Mouse (Mus musculus) kidney, adult 2 months (tissue): ENCODE data around the gene Hoxb1. TPM values are rescaled to one million over a fixed set of nuclear protein-coding genes. Genes with fewer than 3 reads are reported as not detected.

Experiments
- DNase-seq: peaks from one replicate; pipeline ENCODE4 v3.0.0; 2021
- H3K27ac ChIP-seq: fragments of 200-500 bp; 2 replicates; pipeline ENCODE4 v1.5.1; 2012; ENCODE audit warnings: low read depth, low read length, control low read depth, inconsistent platforms; ENCODE audit not compliant: insufficient read depth
- H3K27me3 ChIP-seq: fragments of 200-500 bp; replicated peaks from 2 replicates; pipeline ENCODE4 v1.6.1; 2012; ENCODE audit warnings: mild to moderate bottlenecking, moderate library complexity, low read length, inconsistent platforms; ENCODE audit not compliant: control insufficient read depth, insufficient read depth
- H3K36me3 ChIP-seq: fragments of 200-500 bp; 2 replicates; pipeline ENCODE4 v1.6.1; 2012; ENCODE audit warnings: mild to moderate bottlenecking, moderate library complexity, low read length, inconsistent platforms; ENCODE audit not compliant: control insufficient read depth, insufficient read depth
- H3K4me1 ChIP-seq: fragments of 200-500 bp; 2 replicates; pipeline ENCODE4 v1.6.1; 2011; ENCODE audit warnings: low read length; ENCODE audit not compliant: control insufficient read depth, insufficient read depth
- H3K4me3 ChIP-seq: fragments of 200-500 bp; 2 replicates; pipeline ENCODE4 v1.5.1; 2011; ENCODE audit warnings: mild to moderate bottlenecking, low read depth, low read length, control low read depth; ENCODE audit not compliant: insufficient read depth
- CTCF ChIP-seq: fragments of 200-500 bp; conservative IDR thresholded peaks from 2 replicates; pipeline ENCODE4 v1.5.1; 2011; ENCODE audit warnings: low read depth, mild to moderate bottlenecking, control low read depth, low read length, moderate library complexity, mixed read lengths; ENCODE audit not compliant: insufficient read depth, insufficient read length
- POLR2A ChIP-seq: fragments of 200-500 bp; IDR thresholded peaks from one replicate; pipeline ENCODE4 v1.6.1; 2011; ENCODE audit warnings: low read depth, low read length, control low read depth
- WGBS: fragments of 180-500 bp; shearing (Covaris S2); methylation state at CpG from one replicate; pipeline ENCODE4 v1.1.7; 2018; 5-methylcytosine and 5-hydroxymethylcytosine counted together
- polyA plus RNA-seq: library from polyadenylated mRNA; depleted of rRNA; stranded (reverse); fragments of >200 nt; gene quantifications from 2 replicates; pipeline ENCODE4 v1.2.3, GENCODE M21; 2012

Hoxb1 gene
- polyA plus RNA-seq, 1 experiment = not detected

DNA sequence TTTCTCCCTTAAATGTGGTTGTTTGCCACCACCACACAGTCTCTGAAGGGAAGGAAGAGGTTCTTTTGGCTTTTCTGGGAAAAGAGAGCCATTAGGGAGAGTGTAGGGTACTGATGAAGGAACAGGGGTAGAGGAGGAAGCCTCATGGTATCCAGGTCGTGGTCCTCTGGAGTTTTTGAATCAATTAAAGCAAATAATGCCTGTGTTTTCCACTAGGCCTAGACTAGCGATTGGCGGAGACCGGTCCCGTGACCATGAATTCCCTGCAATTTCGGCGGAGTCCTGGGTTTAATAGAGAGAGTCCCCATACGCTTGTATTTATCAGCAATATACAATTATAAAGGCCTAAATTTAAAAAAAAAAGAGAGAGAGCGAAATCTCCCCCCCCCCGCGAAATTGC lies 14.2 kb upstream of the Hoxb1 start:
- Histone ChIP-seq H3K27me3 (no peaks in the 10 kb centered on the region), H3K4me1 (peaks cover 21% of the 10 kb centered on the region), H3K27ac (peak overlapping the region; percentile 88), H3K4me3 (peak overlapping the region; percentile 97; the same call in 1 of the 2 replicates), H3K36me3 (no peaks in the 10 kb centered on the region)
- 11% methylated on average over 11 of the region's 11 CpGs for WGBS
- no peak for TF ChIP-seq POLR2A
- TF ChIP-seq CTCF = no peak
- DNase-seq = peak; percentile 77

- H3K27me3 ChIP-seq = no peaks in the 10 kb centered on the region
- H3K36me3 ChIP-seq = no peaks in the 10 kb centered on the region
- TF ChIP-seq CTCF (no peak), POLR2A (peak; percentile 47)
- peak overlapping the region; percentile 72 for H3K27ac ChIP-seq
- H3K4me3 ChIP-seq = peak overlapping the region; percentile 97
- H3K4me1 ChIP-seq = peaks cover 21% of the 10 kb centered on the region
- peak; percentile 91 for DNase-seq
- WGBS = 2% methylated on average over 22 of the region's 22 CpGs
Measured at GRCm38 (mm10) chr11:96351831-96352230, 13.7 kb upstream of the Hoxb1 start.

DNA sequence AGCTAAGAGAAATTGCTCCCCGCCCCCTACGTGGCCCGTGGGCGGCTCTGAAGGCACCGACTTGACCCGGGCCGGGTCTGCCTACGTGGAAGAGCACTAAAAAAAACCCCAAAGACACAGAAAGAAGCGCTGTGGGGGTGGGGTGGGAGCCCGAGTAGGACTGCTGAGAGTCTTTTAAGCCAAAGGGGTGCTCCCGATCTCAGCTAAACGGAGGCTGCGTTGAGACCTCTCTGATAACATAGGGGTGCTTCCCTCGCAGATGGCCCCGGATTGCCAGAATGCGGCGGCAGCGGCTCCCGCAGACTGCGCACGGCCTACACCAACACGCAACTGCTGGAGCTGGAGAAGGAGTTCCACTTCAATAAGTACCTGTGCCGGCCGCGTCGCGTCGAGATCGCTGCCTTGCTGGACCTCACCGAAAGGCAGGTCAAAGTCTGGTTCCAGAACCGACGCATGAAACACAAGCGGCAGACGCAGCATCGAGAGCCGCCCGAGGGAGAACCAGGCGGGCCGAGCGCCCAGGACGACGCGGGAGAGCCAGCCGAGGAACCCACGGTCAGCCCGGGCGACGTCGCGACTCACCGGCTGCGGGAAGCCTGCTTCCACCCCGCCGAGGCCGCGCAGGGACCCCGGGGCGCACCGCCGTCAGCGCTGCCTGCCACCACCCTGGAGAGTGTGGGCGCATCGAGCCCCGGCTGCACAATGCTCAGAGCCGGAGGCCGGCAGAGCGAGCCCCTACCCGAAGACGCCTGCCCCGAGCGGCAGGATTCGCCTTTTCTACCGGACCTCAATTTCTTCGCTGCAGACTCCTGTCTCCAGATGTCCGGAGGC lies 12.6 kb upstream of the Hoxb1 start:
- WGBS = under 1% methylated on average over 75 of the region's 75 CpGs
- Histone ChIP-seq H3K36me3 (no peaks in the 10 kb centered on the region), H3K27ac (peak overlapping the region; percentile 72), H3K4me1 (peaks cover 16% of the 10 kb centered on the region), H3K4me3 (peak overlapping the region; percentile 97), H3K27me3 (no peaks in the 10 kb centered on the region)
- TF ChIP-seq POLR2A = peak; percentile 18
- TF ChIP-seq CTCF = no peak
- peak; percentile 89 for DNase-seq

DNA sequence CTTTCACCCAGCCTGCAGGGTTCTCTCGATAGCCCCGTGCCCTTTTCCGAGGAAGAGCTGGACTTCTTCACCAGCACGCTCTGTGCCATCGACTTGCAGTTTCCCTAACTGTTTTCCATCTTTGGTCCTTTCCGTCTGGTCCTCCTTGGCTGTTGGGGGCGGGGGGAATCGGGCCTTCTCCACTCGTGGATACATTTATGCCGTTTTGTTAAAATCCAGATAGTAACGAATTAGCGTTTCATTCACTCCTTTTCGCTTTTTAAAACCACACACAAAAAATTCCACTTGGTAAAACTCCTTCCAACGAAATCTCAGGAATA lies 12.1 kb upstream of the Hoxb1 start:
- WGBS = 4% methylated on average over 14 of the region's 14 CpGs
- TF ChIP-seq CTCF = no peak
- TF ChIP-seq POLR2A = no peak
- H3K4me1 ChIP-seq = peaks cover 11% of the 10 kb centered on the region; the same call in 1 of the 2 replicates
- H3K36me3 ChIP-seq = no peaks in the 10 kb centered on the region
- DNase-seq = peak; percentile 67
- peak overlapping the region; percentile 97 for H3K4me3 ChIP-seq
- H3K27ac ChIP-seq = peak overlapping the region; percentile 72
- H3K27me3 ChIP-seq = no peaks in the 10 kb centered on the region

GRCm38 (mm10) chr11:96353939-96354338 lies 11.6 kb upstream of the Hoxb1 start:
- Histone ChIP-seq H3K4me1 (peaks cover 8% of the 10 kb centered on the region; the same call in 1 of the 2 replicates), H3K4me3 (peak overlapping the region; percentile 56), H3K36me3 (no peaks in the 10 kb centered on the region), H3K27ac (peak overlapping the region; percentile 95), H3K27me3 (no peaks in the 10 kb centered on the region)
- peak; percentile 55 for DNase-seq
- no peak for TF ChIP-seq POLR2A
- TF ChIP-seq CTCF = no peak
- 11% methylated on average over 8 of the region's 8 CpGs for WGBS

DNA sequence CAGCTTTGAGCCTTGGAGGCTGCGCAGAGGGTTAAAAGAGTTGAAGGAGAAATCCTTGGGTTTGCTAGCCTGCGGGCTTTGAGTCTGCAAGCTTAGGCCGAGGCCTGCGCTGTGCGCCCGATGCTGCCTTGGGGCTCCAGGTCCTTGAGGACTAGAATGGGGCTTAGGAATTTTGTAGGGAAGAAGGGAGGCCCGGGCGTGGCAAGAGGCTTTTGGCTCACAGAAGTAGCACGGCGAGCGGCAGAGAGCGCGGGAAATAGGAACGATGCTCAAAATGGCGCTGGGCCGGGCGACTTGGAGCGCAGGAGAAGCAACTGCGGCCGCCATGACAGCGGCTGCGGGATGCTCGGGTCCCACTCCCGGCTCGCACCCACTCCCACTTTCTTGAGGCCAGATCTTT lies 11.2 kb upstream of the Hoxb1 start:
- WGBS = 6% methylated on average over 25 of the region's 25 CpGs
- DNase-seq = peak; percentile 72
- no peaks in the 10 kb centered on the region for H3K36me3 ChIP-seq
- peak overlapping the region; percentile 56 for H3K4me3 ChIP-seq
- peak overlapping the region; percentile 95 for H3K27ac ChIP-seq
- TF ChIP-seq POLR2A = no peak
- TF ChIP-seq CTCF = no peak
- peaks cover 8% of the 10 kb centered on the region; the same call in 1 of the 2 replicates for H3K4me1 ChIP-seq
- no peaks in the 10 kb centered on the region for H3K27me3 ChIP-seq

GRCm38 (mm10) chr11:96354801-96355311 lies 10.7 kb upstream of the Hoxb1 start:
- no peak for DNase-seq
- no peaks in the 10 kb centered on the region for H3K27me3 ChIP-seq
- TF ChIP-seq POLR2A (no peak), CTCF (no peak)
- peak overlapping the region; percentile 95 for H3K27ac ChIP-seq
- 22% methylated on average over 9 of the region's 9 CpGs for WGBS
- H3K4me1 ChIP-seq = peaks cover 8% of the 10 kb centered on the region; the same call in 1 of the 2 replicates
- no peaks in the 10 kb centered on the region for H3K36me3 ChIP-seq
- peak overlapping the region; percentile 56 for H3K4me3 ChIP-seq
